Mouse (Mus musculus) embryonic facial prominence, embryonic 15.5 days (tissue): ENCODE data around the gene Grtp1. TPM values are rescaled to one million over a fixed set of nuclear protein-coding genes. Genes with fewer than 3 reads are reported as not detected.
"Not testable (repeated sequence)": the region's sequence is repeated elsewhere in the genome, so short reads cannot be mapped to it uniquely, and the experiment has no call there.

Experiments
- ATAC-seq: fragments of 200-750 bp; cut with Nextera tagmentation; 2 replicates; pipeline ENCODE4 v1.8.0; 2017; ENCODE audit warnings: low read depth, moderate TSS enrichment; ENCODE audit not compliant: insufficient number of reproducible peaks, low FRiP score, low TSS enrichment
- H3K27ac ChIP-seq: fragments of 300-500 bp; sonication (generic); replicated peaks from 2 replicates; pipeline ENCODE4 v1.5.1; 2015; ENCODE audit warnings: mild to moderate bottlenecking, inconsistent platforms
- H3K27me3 ChIP-seq: fragments of 300-500 bp; sonication (generic); 2 replicates; pipeline ENCODE4 v1.6.1; 2015; ENCODE audit warnings: inconsistent platforms
- H3K36me3 ChIP-seq: fragments of 300-500 bp; sonication (generic); 2 replicates; pipeline ENCODE4 v1.6.1; 2015; ENCODE audit warnings: mild to moderate bottlenecking, inconsistent platforms
- H3K4me1 ChIP-seq: fragments of 300-500 bp; sonication (generic); 2 replicates; pipeline ENCODE4 v1.6.1; 2015; ENCODE audit warnings: inconsistent platforms
- H3K4me2 ChIP-seq: fragments of 300-500 bp; sonication (generic); replicated peaks from 2 replicates; pipeline ENCODE4 v1.6.1; 2015; ENCODE audit warnings: mild to moderate bottlenecking, inconsistent platforms
- H3K4me3 ChIP-seq: fragments of 300-500 bp; sonication (generic); replicated peaks from 2 replicates; pipeline ENCODE4 v1.5.1; 2015; ENCODE audit warnings: mild to moderate bottlenecking, inconsistent platforms
- H3K9ac ChIP-seq: fragments of 300-500 bp; sonication (generic); 2 replicates; pipeline ENCODE4 v1.6.1; 2015; ENCODE audit warnings: inconsistent platforms
- H3K9me3 ChIP-seq: fragments of 300-500 bp; sonication (generic); replicated peaks from 2 replicates; pipeline ENCODE4 v1.6.1; 2016; ENCODE audit warnings: inconsistent platforms
- WGBS: fragments of 180-500 bp; shearing (Covaris S2); methylation state at CpG from one replicate; pipeline ENCODE4 v1.1.7; 2015; 5-methylcytosine and 5-hydroxymethylcytosine counted together
- microRNA counts: library from miRNA; unstranded; fragments of <30 nt; microRNA quantifications from one replicate; lab custom pipeline; 2016
- microRNA-seq: library from miRNA; unstranded; fragments of <30 nt; microRNA quantifications from one replicate; pipeline ENCODE4, GENCODE M21; 2016; ENCODE audit warnings: borderline number of aligned reads
- polyA plus RNA-seq: library from polyadenylated mRNA; unstranded; fragments of >200 nt; fragmentation: Nextera tagmentation; extraction: Ambion mirVana; gene quantifications from 2 replicates; pipeline ENCODE4 v1.2.1, GENCODE M21; 2015

The Grtp1 gene
- polyA plus RNA-seq, 1 experiment from 2014 or later = 16.1 TPM

DNA sequence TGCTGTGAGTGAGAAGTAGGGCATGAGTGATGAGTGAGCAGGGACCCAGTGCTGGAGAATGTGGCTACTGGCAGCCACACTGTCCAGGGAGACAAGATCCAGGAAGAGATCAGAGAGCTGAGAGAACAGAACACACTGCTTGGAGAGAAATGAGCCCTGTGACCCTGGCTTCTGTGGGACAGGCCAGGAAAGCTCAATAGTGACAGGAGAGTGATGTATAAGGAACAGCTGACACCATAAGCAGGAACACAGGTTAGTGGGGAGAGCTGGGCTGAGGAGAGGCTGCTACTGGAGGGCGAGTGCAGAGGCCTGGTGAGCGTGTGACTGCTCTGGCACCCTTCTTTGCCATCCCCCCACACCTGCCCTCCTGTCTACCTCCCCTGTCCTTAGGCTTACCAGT, 49.5 kb downstream of the Grtp1 start:
- Histone ChIP-seq H3K9me3 (no peaks in the 10 kb centered on the region), H3K9ac (no peak overlapping the region), H3K27ac (no peak overlapping the region), H3K4me1 (no peaks in the 10 kb centered on the region), H3K4me2 (no peak overlapping the region), H3K4me3 (no peak overlapping the region), H3K36me3 (peaks cover 43% of the 10 kb centered on the region), H3K27me3 (no peaks in the 10 kb centered on the region)
- no peak for ATAC-seq
- 79% methylated on average over 2 of the region's 2 CpGs for WGBS

DNA sequence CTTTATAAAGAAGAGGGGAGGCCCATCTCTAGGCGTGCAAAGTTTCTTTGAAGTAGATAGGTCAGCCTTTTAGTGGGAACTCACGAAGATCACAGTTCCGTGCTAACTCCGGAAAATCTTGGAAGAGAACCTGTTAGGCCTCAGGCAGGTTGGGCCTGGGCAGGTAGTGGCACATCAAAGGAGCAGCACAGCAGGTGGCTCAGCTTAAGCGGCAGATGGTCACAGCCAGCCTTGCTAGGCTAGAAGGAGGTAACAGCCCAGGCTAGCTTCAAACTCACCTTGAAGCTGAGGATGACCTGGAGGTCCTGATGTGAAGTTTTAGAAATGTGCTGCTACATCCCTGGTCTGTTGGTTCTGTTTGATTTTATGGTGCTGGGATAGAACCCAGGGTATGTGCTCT, 50.6 kb downstream of the Grtp1 start:
- Histone ChIP-seq H3K4me2 (no peak overlapping the region), H3K4me3 (no peak overlapping the region), H3K4me1 (no peaks in the 10 kb centered on the region), H3K9ac (no peak overlapping the region), H3K9me3 (no peaks in the 10 kb centered on the region), H3K27ac (no peak overlapping the region), H3K27me3 (no peaks in the 10 kb centered on the region), H3K36me3 (peaks cover 53% of the 10 kb centered on the region)
- WGBS = 51% methylated on average over 5 of the region's 5 CpGs
- no peak for ATAC-seq

DNA sequence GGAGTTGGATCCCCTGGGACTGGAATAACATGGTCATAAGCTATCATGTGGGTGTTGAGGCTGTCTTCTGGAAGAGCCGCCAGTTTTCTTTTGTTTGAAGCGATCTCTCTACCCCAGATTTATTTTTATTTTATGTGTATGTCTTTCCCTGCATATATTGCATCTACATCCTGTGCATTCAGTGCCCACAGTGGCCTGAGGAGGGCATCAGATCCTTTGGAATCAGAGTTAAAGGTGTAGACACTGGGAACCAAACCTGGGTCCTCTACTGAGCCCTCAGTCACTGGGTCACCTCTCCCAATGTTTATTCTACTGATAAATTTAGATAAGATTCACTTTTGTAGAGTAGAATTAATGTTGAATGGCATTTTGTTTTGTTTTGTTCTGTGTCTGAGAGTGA, 51.1 kb downstream of the Grtp1 start:
- H3K36me3 ChIP-seq = peaks cover 59% of the 10 kb centered on the region
- no peaks in the 10 kb centered on the region for H3K9me3 ChIP-seq
- no peak overlapping the region for H3K4me3 ChIP-seq
- H3K27ac ChIP-seq = no peak overlapping the region
- no peak overlapping the region for H3K9ac ChIP-seq
- H3K27me3 ChIP-seq = no peaks in the 10 kb centered on the region
- no peaks in the 10 kb centered on the region for H3K4me1 ChIP-seq
- ATAC-seq = no peak
- H3K4me2 ChIP-seq = no peak overlapping the region
- WGBS = 97% methylated on average over 2 of the region's 2 CpGs

DNA sequence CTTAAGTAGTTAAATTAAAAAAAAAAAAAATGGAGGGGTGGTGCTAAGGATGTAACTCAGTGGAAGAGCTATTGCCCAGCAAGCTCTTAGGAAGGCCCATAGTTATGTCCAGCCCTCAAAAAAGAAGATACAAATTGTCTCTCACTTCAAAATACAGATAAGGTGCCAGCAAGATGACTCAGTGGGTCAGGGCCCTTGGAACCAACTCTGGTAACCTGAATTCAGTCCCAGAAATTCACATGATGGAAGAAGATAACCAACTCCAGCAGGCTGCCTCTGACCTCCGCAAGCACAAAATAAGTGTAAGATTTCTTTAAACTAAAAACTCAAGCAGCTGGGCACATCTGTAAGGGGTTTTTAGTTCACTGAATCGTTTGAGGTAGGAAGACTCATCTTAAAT, 51.9 kb downstream of the Grtp1 start:
- ATAC-seq = no peak
- no peak overlapping the region for H3K4me2 ChIP-seq
- WGBS = 88% methylated on average over 2 of the region's 2 CpGs
- no peaks in the 10 kb centered on the region for H3K4me1 ChIP-seq
- H3K36me3 ChIP-seq = peaks cover 65% of the 10 kb centered on the region
- no peak overlapping the region for H3K27ac ChIP-seq
- H3K9ac ChIP-seq = no peak overlapping the region
- no peaks in the 10 kb centered on the region for H3K9me3 ChIP-seq
- H3K27me3 ChIP-seq = no peaks in the 10 kb centered on the region
- H3K4me3 ChIP-seq = no peak overlapping the region

GRCm38 (mm10) chr8:13141681-13142080, 58.7 kb downstream of the Grtp1 start:
- H3K4me3 ChIP-seq = no peak overlapping the region
- H3K4me2 ChIP-seq = no peak overlapping the region
- WGBS = 89% methylated on average over 5 of the region's 5 CpGs
- no peaks in the 10 kb centered on the region for H3K9me3 ChIP-seq
- peaks cover 98% of the 10 kb centered on the region for H3K36me3 ChIP-seq
- no peak overlapping the region for H3K9ac ChIP-seq
- no peaks in the 10 kb centered on the region for H3K4me1 ChIP-seq
- no peak overlapping the region for H3K27ac ChIP-seq
- no peaks in the 10 kb centered on the region for H3K27me3 ChIP-seq
- no peak for ATAC-seq

DNA sequence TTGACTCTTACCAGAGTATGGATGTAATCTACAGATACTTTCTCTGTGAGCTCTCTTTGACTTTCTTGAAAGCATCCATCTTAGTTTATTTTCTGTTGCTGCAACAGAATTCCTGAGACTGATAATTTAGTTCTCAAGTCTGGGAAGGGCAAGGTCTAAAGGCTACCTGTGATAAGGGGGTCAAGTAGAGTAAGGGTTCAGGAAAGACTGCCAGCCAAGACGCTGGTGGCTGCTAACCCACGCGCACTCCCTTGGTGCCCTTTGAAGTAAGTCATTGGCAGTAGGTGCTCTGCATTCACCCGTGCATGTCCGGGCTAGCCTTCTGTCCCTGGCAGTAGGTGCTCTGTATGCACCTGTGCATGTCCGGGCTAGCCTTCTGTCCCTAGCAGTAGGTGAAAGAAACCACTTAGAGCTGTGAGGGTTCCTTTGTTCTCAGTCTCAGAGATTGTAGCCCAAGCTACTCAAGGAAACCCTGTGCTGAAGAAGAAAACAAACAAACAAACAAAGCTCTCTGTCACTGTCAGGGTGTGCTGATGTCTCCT, 60.7 kb downstream of the Grtp1 start:
- H3K27ac ChIP-seq = no peak overlapping the region
- ATAC-seq = no peak
- no peaks in the 10 kb centered on the region for H3K27me3 ChIP-seq
- no peak overlapping the region for H3K4me3 ChIP-seq
- no peak overlapping the region for H3K9ac ChIP-seq
- H3K9me3 ChIP-seq = no peaks in the 10 kb centered on the region
- 90% methylated on average over 6 of the region's 6 CpGs for WGBS
- H3K4me2 ChIP-seq = no peak overlapping the region
- peaks cover 98% of the 10 kb centered on the region for H3K36me3 ChIP-seq
- H3K4me1 ChIP-seq = no peaks in the 10 kb centered on the region

- not testable (repeated sequence) for H3K9me3 ChIP-seq, H3K27ac ChIP-seq, H3K9ac ChIP-seq, H3K4me1 ChIP-seq, H3K4me3 ChIP-seq, H3K4me2 ChIP-seq, ATAC-seq, H3K27me3 ChIP-seq
- 60% methylated on average over 9 of the region's 9 CpGs for WGBS
- H3K36me3 ChIP-seq = peaks cover 87% of the 10 kb centered on the region
These were observed 68.2 kb downstream of the Grtp1 start for GRCm38 (mm10) chr8:13132220-13132619.

DNA sequence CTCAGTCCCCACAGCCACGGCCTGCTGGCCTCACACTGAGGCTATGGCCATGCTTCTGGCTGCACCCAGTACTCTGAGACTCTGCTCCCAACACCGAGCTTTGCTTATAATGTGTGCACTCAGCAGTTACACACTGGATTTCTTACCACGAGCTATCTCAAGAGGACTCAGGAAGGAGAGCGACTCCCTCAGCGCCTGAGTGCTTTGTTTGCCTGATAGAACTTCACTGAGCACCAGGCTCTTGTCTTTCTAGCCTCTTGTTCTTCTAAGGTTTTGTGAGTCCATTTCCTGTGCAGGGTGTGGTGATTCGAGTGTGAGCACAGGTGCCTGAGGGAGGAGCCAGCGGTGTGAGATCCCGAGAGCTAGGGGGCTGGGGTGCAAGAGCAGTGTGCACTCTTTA, 75.5 kb downstream of the Grtp1 start:
- Histone ChIP-seq H3K4me3 (no peak overlapping the region), H3K4me2 (no peak overlapping the region), H3K9me3 (no peaks in the 10 kb centered on the region), H3K4me1 (no peaks in the 10 kb centered on the region), H3K36me3 (peaks cover 83% of the 10 kb centered on the region), H3K9ac (no peak overlapping the region), H3K27me3 (no peaks in the 10 kb centered on the region), H3K27ac (no peak overlapping the region)
- 95% methylated on average over 8 of the region's 8 CpGs for WGBS
- no peak for ATAC-seq

DNA sequence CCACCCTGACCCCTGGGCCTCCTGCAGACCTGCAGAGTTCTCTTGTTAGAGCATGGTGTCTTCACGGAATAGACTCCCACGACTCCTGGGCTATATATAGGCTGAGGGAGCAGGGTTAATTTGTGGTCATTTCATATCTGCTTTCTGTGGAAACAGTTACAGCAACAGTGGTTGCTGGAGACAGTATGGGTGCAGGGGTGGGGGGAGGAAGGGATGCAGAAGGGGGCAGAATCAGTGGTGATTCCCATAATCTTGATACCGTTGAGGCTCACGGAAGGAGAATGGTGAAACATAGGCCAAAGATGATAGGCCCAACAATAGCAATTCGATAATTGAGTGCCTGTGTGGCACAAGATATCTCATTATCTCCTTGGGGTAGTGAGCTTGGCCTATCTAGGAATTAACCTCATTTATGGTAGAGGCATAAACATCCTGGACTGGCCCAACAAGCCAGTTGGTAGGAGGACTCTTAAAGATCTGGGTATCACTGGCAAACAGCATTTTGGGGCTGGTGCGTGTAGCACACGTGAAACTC, 77.5 kb downstream of the Grtp1 start:
- 88% methylated on average over 7 of the region's 7 CpGs for WGBS
- Histone ChIP-seq H3K4me2 (no peak overlapping the region), H3K27me3 (no peaks in the 10 kb centered on the region), H3K9me3 (no peaks in the 10 kb centered on the region), H3K4me3 (no peak overlapping the region), H3K36me3 (peaks cover 74% of the 10 kb centered on the region), H3K4me1 (no peaks in the 10 kb centered on the region), H3K9ac (no peak overlapping the region), H3K27ac (no peak overlapping the region)
- no peak for ATAC-seq

MicroRNA genes within 50 kb of the gene (microRNA counts, 519-probe panel; counts per million panel counts)
- 2,036 counts per million, percentile 41 among the panel's probes with 10 or more counts for microRNA mmu-miR-1968 (lab: Ali Mortazavi, UCI)

Small RNA genes lying within 50 kb of the gene (microRNA-seq; reads per million reads assigned to microRNA genes)
- gene Mir1968 = 6.4 reads per million, percentile 24 among the genes with 10 or more reads in this experiment
- not detected for gene Mir7065

Other genes starting within 250 kb of the Grtp1 start
- 0.11 TPM in 1 of 2 replicates, not detected in the other for gene F7, start 174.6 kb downstream of the Grtp1 start, polyA plus RNA-seq
- 0.13 and 0.67 TPM in 2 replicates for gene F10, start 163.3 kb downstream of the Grtp1 start, polyA plus RNA-seq
- 0.13 and 0.29 TPM in 2 replicates for gene Proz, start 139.7 kb downstream of the Grtp1 start, polyA plus RNA-seq
- gene Pcid2, start 95.2 kb downstream of the Grtp1 start, polyA plus RNA-seq = 37.4 and 41.9 TPM in 2 replicates
- gene Cul4a, start 95.0 kb downstream of the Grtp1 start, polyA plus RNA-seq = 104 and 106 TPM in 2 replicates
- gene Lamp1, start 41.5 kb downstream of the Grtp1 start, polyA plus RNA-seq = 334 and 345 TPM in 2 replicates
- gene Adprhl1, start 53.5 kb upstream of the Grtp1 start, polyA plus RNA-seq = 4.4 and 6.1 TPM in 2 replicates
- gene Dcun1d2, start 87.5 kb upstream of the Grtp1 start, polyA plus RNA-seq = 29.4 and 29.7 TPM in 2 replicates
- 44.8 and 52.4 TPM in 2 replicates for gene Tmco3, start 87.6 kb upstream of the Grtp1 start, polyA plus RNA-seq
- 153 and 154 TPM in 2 replicates for gene Tfdp1, start 138.1 kb upstream of the Grtp1 start, polyA plus RNA-seq
- gene Atp4b, start 196.2 kb upstream of the Grtp1 start, polyA plus RNA-seq = not detected in 2 replicates
- gene Grk1, start 204.5 kb upstream of the Grtp1 start, polyA plus RNA-seq = 0.04 TPM in 1 of 2 replicates, not detected in the other
- gene Tmem255b, start 234.6 kb upstream of the Grtp1 start, polyA plus RNA-seq = 0.72 and 0.85 TPM in 2 replicates